Mouse (Mus musculus) MEL-GATA-1-ER (cell line): ENCODE data around the gene Meis1.

Experiments
- DNase-seq: peaks from one replicate; pipeline ENCODE4 v3.0.0-alpha.2; 2012; ENCODE audit warnings: low read depth; ENCODE audit errors: extremely low read depth

Meis1 gene

DNA sequence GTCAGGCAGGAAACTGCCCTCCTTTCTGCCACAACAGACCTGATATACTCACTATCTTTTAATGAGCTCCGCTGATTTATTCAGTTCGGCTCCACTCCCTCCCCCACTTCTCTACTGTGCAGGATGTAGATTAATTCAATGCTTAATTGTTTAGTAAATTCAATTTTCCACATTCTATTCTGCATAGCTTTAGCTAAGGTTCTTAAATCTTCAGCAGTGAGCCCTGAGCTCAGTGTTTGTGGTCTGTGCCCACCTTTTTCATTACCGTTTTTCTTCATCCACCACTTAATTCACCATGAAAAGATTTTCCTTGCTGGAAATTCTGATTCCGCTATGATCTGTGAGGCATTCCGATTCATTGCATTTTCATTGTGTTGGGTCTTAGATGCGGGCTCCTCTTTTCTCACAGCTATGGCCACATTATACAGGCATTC is 28.5 kb downstream of the Meis1 start:
- no peak for DNase-seq

DNA sequence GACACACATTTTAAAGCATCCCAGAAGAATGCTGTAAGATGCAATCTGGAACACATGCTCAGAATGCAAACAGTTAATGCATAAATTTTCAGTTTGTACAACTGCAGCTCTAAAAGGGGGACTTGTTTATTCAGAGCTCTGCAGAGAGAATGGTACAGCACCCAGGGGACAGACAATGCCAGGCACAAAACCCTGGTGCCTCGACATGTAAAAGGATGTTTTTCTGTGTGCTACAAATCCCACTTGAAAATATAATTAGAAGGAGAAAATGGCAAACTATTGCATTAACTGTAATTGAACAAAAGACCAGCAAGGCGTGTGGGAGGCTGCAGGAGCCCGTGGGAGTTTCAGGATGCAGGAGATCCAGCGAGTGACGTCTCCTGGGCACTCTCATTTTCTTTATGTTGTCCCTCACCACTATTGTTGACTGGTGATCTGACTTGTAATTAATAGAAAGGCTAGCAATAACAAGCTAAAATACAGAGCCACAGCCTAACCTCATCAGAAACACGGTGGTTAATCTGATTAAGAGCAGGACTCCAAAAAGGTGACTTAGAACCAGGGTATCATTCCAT is 29.0 kb downstream of the Meis1 start:
- no peak for DNase-seq

DNA sequence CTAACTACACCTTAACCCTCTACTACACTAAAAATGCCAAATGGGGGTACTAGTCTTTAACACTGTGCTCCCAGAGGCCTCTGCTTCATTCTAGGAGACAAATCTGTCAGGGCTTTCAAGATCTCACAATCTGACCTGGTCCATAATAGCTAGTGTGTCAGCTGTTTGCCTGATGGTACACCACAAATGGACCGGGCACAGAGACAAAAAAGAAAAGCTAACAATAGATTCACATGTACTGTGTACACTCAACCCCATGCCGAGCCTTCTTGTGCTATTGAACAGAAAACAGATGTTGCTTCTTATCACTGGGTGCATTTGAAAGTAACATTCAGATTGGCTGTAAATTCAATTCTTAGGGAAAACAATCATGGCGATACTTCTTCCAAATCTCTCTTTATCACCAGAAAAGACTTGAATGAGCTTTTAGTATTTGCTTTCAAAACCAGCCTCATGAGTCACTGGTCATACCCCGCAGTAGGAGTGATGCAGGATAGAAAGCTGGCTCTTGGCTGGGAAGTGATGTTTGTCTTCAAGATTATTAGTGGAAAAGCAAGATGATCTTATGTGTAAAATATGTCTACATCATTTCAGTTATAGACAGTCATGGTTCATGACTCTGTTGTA is 30.0 kb downstream of the Meis1 start:
- DNase-seq, result no peak

DNA sequence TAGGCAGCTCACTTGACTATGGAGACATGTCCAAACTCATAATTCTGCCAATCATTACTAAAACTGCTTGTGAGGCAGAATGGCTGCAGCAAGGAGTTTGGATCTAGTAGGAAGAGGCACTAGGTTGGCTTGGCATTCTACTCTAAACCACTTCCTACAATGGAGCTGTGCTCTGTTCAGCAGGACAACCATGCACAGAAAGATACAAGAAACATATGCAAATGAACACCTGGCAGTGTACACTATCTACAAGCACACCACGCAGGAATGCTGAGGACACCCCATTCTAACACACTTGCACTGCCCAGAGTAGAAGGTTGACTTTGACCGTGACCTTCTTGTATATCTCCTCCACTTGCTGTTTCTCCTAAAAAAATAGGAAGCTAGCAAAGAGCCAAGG is 35.0 kb downstream of the Meis1 start:
- no peak for DNase-seq

DNA sequence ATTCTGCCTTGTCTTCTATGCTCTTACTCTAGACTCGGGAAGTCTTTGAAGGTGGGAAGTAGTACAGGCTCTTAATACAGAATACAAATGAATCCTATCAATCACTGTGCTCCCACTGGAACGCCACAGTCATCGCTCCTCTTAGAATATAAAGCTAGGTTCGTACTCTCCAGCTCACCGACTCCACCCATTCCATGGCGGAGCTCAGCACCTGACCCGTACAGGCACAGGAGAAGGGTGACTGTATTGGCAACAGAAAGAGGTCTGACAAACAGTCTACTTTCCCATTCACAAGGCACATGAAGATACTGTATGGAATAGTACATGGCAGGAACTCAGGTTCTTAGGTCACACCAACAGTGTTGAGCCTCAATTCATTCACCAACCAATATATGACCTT is 35.5 kb downstream of the Meis1 start:
- no peak for DNase-seq

DNA sequence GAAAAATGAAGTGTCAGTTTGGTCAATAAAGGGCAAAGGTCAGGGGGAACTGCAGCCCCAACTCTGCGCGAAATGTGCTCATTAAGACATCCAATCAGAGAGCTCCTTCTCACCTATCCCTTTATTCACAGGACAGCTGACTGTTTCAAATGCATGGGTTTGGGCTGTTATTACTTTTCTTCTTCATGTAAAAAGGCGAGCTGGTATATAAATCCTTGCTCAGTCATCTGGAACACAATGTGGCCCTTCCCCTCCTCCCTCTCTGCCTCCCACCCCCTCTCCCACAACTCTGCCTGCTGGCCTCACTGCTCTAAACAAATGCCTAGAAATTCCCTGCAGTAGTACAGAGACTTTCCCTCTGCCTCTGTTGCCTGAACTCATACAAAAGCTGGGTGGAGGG is 36.5 kb downstream of the Meis1 start:
- no peak for DNase-seq

DNA sequence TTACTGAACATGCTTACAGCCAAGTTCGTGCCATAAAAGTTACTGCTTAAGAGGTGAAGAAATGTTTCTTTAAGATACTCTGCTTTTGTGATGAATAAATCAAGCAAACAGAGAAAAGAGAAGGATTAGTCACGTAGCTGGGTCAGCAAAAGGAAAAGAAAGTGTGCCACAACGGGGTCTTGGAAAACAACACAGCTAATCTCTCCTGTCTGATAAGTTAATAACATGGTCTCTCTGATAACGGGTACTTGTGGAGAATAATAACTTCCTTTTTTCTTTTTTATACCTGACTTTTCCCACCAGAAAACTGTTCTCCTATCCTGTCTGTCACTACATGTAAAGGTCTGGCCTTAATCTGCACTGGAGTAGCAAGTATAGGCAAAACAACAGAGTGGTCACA is 37.4 kb downstream of the Meis1 start:
- peak; percentile 62 for DNase-seq

DNA sequence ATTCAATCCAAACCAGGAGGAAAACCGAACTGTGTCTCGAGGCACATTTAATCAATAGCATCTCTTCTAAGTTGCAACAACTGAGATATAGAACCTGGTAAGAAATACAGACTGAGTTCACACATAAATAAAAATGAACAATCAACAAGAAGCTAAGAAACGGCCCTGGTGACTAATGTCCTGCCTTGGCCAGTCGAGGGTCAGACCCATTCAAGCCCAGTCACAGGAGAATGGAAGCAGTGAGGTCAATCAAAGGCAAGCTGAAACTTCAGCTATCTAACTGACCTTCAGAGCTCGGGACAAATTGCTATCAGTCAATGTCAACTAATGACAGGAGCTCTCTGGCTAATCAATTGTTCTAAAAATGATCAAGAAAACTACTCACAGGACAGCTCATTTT is 38.2 kb downstream of the Meis1 start:
- no peak for DNase-seq

DNA sequence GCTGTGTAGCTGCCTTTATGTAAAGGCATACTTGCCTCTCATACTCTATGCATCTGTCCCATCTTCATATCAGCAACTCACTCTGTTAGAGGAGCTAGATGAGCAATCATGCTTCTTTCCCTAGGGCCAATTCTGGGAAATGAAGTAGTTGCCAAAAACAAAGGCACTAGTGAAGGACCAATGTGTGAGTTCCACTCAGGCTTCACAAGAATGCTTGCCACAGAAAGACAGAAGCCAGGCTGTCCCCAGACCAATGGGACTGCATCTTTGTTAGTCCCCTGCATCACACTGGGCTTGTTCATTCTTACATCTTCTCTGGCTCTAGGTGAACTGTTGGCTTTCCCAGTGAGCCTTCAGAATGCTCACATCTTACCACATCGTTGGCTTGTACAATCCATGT is 43.7 kb downstream of the Meis1 start:
- no peak for DNase-seq

DNA sequence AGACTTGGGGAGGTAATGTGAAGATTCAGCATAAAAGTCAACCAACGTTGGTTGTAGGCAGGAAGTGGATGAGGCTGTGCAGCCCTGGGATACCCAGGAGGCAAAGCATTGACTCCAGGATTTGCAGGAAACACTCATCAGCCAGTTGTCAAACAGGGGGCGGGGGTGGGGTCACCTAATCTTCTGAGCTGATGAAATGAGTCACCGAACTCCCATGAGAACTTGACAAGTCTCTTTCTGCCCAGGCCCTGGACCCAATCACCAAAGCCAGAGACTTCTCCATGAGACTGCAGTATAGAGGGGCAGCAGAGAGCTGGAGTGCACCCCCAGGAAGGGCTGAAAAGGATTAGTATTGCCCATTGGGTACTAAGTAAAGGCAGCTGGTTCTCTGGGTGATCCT is 45.0 kb downstream of the Meis1 start:
- no peak for DNase-seq

DNA sequence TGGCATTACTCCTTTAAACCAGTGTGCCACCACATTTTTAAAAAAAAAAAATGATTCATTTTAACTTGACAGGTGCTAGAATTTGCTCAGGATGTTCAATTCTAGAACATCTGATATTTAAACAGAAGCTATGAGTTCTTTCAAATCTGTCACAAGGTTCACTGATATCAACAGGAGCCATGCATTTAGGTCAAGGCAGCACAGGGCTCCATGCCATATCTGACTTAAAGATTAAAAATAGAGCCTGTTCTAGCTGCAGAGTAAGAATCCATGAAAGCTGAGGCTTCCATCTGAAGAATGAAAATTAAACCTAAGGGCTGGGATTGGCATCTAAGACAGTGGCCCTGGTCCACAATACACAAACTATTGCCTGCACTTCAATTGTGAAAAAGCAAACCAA is 45.8 kb downstream of the Meis1 start:
- DNase-seq, result no peak

DNA sequence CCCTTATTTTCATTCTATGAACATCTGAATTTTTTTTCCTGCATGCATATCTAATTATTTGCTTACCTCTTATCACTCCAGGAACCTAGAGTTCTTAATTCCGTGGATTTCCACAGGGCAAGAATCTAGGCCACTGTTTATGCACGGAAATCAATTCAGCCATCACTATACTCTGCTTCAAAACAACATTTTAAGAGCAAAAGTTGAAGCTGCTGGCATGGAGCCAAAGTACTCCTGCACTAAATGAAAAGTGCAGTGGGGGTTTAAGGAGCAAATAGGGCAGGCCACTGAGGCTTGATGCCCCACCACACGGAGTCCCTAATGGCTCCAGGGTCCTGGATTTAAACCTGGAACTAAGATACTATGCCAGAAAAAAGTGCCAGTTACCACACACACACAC is 47.2 kb downstream of the Meis1 start:
- DNase-seq, result no peak

DNA sequence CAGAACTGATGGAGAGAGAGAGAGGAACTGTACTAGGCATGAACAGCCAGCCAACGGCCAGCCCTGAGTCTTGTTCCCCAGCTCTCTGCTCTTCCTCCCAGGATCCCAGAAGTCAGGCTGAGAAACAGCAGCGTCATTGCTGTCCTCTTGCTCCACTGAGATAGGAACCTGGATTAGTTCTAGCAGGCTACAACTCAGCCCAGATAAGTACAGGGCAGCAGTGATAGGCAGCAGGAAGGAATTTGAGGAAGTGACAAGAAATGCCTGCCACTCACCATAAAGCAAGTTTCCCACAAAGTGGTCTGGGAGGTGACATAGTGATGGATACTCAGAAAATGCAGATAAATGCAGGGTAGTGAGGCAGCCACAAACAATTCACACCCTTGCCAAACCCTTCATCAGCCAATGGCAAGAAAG is 48.9 kb downstream of the Meis1 start:
- peak; percentile 97 for DNase-seq

DNA sequence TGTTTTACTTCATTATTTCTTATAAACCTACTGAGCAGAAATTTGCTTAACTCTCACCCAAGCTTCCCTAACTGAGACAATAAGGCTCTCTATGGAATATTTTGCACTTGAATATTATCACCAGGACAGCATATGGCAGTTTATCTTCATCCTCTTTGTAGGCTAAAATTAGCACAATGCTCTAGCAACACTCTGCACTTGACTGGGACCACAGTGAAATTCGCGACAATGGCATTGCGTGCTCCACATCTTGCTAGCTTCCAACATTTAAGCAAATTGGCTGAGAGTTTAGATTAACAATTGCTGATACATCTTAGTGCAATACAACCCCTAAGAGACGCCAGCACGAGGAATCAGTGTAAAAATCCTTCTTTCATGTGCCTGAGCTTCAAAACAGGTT is 54.4 kb downstream of the Meis1 start:
- no peak for DNase-seq

DNA sequence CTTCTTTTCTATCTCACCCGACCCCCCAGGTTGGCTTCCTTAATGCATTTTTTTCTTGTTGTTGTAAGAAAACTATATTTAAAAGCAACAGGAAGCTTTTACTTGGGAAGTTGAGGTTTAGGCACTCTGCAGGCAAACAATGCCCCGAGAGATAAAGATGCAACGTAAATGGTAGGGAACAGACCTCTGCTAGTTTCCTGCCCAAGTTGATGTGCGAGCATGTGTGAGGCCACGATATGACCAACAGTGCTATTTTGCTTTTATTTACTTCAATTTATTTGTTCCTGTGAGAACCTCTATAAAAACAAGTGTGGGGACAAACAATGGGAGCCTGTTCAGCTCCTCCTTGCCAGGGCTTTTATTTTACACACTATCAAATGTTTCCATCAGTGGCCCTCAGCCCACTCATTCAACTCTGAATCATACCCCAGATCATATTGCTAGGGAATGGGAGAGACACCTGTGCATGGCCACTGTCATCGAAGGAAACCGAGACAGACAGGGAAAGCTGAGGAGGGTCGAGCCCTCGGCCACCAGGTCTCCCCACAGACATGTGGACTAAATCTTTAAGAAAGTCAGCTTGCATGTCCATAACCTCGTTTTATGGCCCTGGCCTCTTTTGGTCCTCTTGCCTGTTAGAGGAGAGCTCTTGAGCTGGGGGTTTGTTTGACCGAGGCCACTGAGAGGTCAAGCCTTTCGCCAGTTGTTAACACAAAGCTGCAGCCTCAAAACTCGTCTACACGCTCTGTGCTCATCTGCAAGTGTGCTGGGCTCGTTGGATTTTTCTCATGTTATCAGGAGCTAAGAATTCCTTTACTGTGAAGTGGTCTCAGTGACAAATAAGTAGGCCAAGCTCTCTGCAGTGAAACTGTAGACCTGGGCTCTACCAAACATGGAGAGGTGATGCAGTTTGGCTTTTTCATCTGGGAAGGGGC is 55.3 kb downstream of the Meis1 start:
- DNase-seq, result peak; percentile 78

DNA sequence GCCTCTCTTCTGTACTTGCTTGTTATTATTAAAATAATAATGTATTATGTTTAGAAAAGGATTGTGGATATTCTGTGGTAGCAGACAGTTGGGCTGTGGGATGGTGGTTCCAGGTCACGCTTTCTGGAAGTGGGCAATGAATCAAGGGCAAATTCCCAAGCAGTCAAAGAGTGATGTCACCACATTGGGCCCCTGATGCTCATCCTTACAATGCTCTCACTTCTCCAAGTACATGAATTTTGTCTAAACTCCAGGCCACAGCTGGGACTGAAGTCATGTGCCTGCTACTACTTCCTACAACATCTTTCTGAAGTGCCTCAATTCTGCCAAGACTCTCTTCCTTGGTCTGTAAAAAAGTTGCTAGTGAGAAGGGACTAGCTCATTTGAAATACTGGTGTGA is 59.3 kb downstream of the Meis1 start:
- no peak for DNase-seq

DNA sequence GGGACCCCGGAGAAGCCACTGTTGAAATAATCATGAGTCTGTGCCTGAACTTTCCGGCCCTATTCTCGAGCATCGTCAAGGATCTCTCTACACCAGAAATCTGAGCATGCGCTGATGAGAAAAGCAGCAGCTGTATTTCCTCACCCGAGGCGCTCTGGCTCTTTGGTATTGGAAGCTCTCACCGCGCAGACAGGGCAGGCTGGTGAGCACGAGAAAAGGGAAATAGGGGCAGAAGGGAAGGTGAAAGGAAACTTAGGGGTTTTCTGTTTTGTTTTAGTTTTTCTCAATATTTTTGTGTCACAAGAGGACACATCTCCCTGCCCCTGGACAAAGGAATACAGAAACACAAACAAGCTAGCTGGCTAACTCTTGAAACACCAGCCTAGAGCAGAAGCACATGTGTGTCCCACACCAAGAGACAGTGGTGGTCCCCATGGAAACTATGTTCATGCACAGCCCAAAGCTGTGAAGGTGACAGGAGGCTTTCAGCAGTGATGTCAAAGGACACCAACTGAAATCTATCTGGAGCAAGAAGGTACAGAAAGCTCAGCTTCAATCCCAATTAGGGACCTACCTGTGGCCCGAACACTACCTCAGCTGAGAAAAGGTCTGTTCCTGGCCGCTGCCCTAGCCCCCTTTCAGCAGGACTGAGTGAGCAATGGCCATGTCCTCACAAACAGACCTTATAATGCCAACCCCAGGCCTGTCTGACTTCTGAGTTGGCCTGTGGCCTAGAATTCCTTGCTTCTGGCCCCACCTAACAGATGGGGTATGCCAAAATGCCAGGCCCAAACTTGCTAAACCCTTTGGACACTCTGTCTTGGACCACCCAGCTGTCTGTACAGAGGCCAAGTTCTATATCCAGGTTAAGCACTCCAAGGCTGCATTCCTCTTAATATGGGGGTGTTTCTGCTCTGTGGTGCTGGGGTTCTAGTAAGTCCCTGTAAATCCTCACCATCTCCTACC is 60.7 kb downstream of the Meis1 start:
- peak; percentile 67 for DNase-seq

DNA sequence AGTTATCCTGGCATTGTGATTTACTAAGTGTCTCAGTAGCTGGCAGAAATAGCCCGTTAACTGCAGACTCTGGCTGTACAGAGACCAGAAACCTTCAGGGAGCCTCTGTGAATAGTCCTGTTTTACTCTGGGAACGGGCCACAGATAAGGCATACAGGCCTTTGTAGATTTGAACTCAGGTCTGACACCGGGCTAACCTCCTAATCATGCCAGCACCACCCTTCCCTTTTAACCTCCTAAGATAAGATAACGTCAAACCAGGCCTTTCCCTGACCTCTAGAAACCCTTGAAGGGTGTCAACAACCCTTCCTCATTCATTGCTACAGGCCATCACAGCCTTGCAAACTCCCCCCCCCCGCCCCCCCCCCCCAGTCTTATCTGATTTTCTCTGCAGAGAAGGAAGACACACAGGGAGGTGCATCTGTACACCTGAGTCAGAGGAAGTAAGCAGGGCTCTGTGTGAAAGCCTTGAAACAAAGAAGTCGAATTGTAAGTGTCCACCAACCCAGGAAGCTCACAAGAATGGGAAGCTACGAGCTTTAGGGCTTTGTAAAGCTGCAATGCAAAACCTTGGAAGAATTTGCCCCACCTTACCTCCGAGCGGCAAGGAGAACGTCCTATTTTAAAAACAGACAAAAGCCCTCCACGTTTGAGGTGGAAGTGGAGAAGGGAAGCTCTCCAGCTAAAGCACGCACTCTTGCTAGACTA is 61.5 kb downstream of the Meis1 start:
- peak; percentile 68 for DNase-seq

DNA sequence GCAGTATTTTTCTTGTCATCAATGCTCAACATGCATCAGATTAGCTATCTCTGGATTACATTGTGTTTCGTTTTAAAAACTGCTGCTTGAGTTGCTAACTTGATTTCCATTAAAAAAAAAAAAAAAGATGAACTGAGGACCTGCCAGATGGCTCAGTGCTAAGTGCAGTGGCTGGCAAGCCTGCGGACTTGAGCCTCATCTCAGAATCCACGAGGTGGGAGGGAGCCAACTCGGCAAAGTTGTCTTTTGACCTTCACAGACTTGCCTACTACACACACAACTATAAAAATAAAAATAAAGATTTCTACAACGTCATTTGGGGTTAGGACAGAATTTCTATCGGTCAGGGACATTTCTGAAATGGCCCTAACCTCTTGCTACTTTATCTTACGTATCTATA is 62.8 kb downstream of the Meis1 start:
- no peak for DNase-seq

DNA sequence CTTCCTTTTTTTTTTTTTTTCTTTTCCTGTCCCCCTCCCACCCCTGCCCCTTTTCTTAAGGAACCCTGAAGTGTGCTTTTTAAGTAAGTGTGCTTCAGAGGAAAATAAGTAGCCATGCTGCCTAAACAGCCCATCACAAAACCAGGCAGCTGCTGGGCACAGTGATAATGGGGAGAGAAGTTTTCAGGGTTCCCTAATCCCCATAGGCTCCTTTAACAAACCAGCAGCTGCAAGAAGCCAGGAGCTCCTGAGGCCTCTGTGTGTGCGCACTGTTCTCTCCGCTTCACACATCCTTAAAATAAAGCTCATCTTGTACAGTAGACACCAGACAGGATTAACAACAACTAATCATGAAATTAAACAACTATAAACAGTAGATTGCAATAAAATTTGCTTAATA is 63.9 kb downstream of the Meis1 start:
- no peak for DNase-seq

DNA sequence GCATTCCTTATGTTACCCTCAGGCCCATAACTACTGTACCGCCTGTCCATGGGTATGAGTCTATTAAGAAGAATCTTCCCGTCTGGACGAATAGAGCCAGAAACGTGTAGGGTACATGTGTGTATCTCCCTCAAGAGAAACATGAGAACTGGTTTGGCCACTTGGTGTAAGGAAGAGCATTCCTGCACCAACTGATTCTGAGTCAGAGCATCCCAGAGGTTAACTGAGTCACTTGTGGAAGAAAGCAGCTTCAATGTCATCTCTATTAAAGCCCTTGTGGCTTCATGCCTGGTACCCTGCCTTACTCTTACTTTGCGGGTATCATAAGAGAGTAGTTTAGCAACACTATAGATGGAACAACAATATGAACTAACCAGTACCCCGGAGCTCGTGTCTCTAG is 64.9 kb downstream of the Meis1 start:
- DNase-seq, result no peak
